Mouse (Mus musculus) spleen, adult 2 months (tissue): Measurements from ENCODE around the gene Fdxacb1.

Source experiments
- CTCF ChIP-seq: fragments of 200-500 bp; IDR thresholded peaks from 2 replicates; pipeline ENCODE4 v1.5.1; 2011; ENCODE audit warnings: mild to moderate bottlenecking, inconsistent platforms; ENCODE audit not compliant: insufficient read depth, insufficient read length, insufficient replicate concordance; ENCODE audit errors: extremely low read depth
- POLR2A ChIP-seq: fragments of 200-500 bp; IDR thresholded peaks from 2 replicates; pipeline ENCODE4 v1.6.1; 2011; ENCODE audit warnings: low read depth, low read length, inconsistent platforms

DNA sequence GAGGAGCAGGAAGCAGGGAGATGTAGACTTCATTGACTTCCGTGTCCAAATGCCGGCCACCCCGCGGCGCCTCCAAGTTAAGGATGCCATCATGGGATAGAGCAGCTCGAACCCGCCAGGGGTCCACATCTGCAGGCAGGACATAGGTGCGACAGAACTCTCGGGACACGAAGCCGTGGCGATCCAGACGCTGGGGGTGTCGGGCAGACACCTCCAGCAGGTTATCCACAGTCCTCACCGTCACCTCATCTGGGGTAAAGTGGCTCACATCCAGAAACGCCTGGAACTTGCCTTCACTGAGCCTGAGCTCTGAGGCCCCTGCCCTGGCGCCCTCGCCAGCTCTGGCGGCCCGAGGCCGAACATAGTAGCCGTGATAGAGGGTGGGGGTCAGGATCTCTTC, 16.7 kb upstream of the Fdxacb1 start, which contains the start of gene Cryab:
- TF ChIP-seq POLR2A (no peak), CTCF (no peak)
